21 mouse cellular contexts compared by ENCODE assay signal in the genomic region with DNA sequence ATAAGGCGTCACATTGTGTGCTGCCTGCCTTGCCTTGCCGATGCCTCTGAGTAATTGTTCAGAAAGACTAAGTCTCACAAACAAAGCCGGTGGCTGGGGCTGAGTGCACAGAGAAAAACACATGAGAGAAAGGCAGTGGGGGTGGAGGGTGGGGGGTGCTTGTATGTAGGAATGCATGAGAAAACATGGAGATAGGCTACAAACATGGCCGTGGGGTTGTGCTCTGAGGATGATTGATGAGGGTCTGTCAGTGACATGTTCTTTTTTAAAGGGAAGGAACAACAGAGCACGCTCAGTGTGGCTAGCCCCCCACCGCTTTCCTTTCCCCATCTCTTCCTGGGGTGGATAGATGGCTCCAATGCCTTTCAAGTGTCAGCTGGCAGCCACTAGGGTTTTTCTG.
DNase-seq lines count a peak whose midpoint lies in the region; ATAC-seq and TF ChIP-seq lines count a peak whose summit lies in the region.
"Had no signal": no experiment of that assay in that cellular context is flagged by ENCODE, and none has a peak within 500 bp of the region (broad histone marks: within the 10 kb centered on the region; RNA-seq: fewer than 3 reads in every experiment).

No protein-coding gene starts in this region.

- H3K4me1 ChIP-seq in midbrain, embryonic 10.5 days = peaks cover 17% of the 10 kb centered on the region
- peaks cover 4% of the 10 kb centered on the region; the same call in 1 of the 2 replicates for H3K4me1 ChIP-seq in midbrain, embryonic 13.5 days (replicated peaks)
- H3K4me1 ChIP-seq in hindbrain, embryonic 13.5 days (replicated peaks) = peaks cover 12% of the 10 kb centered on the region
- H3K4me1 ChIP-seq in neural tube, embryonic 11.5 days (ENCODE audit: control insufficient read depth, insufficient read depth, low read length) = peaks cover 5% of the 10 kb centered on the region; the same call in 1 of the 2 replicates
- no peaks in the 10 kb centered on the region for H3K4me1 ChIP-seq in kidney, embryonic 14.5 days (ENCODE audit: control insufficient read depth, insufficient read depth, low read length)
- H3K4me1 ChIP-seq in intestine, postnatal 0 days (replicated peaks; ENCODE audit: control insufficient read depth, insufficient read depth, low read length) = no peaks in the 10 kb centered on the region
- H3K4me1 ChIP-seq: embryonic facial prominence, embryonic 15.5 days had no signal

- peak; percentile 14 for DNase-seq in midbrain, embryonic 10.5 days (ENCODE audit: low spot score)
- DNase-seq in embryo, embryonic 11 days = peak; percentile 52
- DNase-seq in neural tube, embryonic 11.5 days (ENCODE audit: low spot score) = peak; percentile 69
- no peak for DNase-seq in lung, postnatal 10 days
- DNase-seq: adrenal gland, adult 8-10 months; adrenal gland, postnatal 36 days; cerebellum, adult 8-10 months; cerebellum, postnatal 14 days; gastrocnemius, adult 2 months; gastrocnemius, postnatal 25 days; heart, postnatal 10 days; heart, postnatal 4 days had no signal

- no peak for TF ChIP-seq CTCF in intestine, postnatal 0 days (IDR thresholded peaks at IDR 0.05; ENCODE audit: low read depth)

- ATAC-seq in midbrain, embryonic 13.5 days = no peak
- ATAC-seq in hindbrain, embryonic 13.5 days (ENCODE audit: low FRiP score) = peak; percentile 65; the same call in 1 of the 2 replicates
- ATAC-seq in neural tube, embryonic 11.5 days (ENCODE audit: insufficient read depth, low FRiP score, low TSS enrichment) = peak; percentile 50; the same call in 1 of the 2 replicates
- no peak for ATAC-seq in kidney, embryonic 14.5 days (ENCODE audit: low FRiP score, low TSS enrichment)
- no peak for ATAC-seq in intestine, postnatal 0 days
- ATAC-seq: forebrain, embryonic 14.5 days; inflammation-experienced regulatory T-cells, adult 6 months had no signal

- no peak overlapping the region for H3K4me3 ChIP-seq in midbrain, embryonic 10.5 days
- H3K4me3 ChIP-seq in midbrain, embryonic 13.5 days (replicated peaks) = no peak overlapping the region
- H3K4me3 ChIP-seq in hindbrain, embryonic 13.5 days = no peak overlapping the region
- H3K4me3 ChIP-seq in neural tube, embryonic 11.5 days (ENCODE audit: low read depth, low read length) = no peak overlapping the region
- no peak overlapping the region for H3K4me3 ChIP-seq in kidney, embryonic 14.5 days (ENCODE audit: low read length)
- no peak overlapping the region for H3K4me3 ChIP-seq in intestine, postnatal 0 days (ENCODE audit: low read depth, low read length)
- H3K4me3 ChIP-seq: embryonic facial prominence, embryonic 15.5 days; erythroblast, embryonic 14.5 days; forebrain, embryonic 10.5 days; gastrocnemius, adult 2 months had no signal

- no peak overlapping the region for H3K4me2 ChIP-seq in midbrain, embryonic 13.5 days (replicated peaks)
- H3K4me2 ChIP-seq in hindbrain, embryonic 13.5 days = no peak overlapping the region
- H3K4me2 ChIP-seq in neural tube, embryonic 11.5 days (ENCODE audit: low read depth) = no peak overlapping the region
- no peak overlapping the region for H3K4me2 ChIP-seq in kidney, embryonic 14.5 days (replicated peaks; ENCODE audit: low read depth, low read length)
- no peak overlapping the region for H3K4me2 ChIP-seq in intestine, postnatal 0 days (replicated peaks; ENCODE audit: low read depth)
- H3K4me2 ChIP-seq: embryonic facial prominence, embryonic 15.5 days had no signal

- WGBS in midbrain, embryonic 10.5 days = 50% methylated on average over 6 of the region's 6 CpGs
- WGBS in midbrain, embryonic 13.5 days = 32% methylated on average over 6 of the region's 6 CpGs
- 8% methylated on average over 6 of the region's 6 CpGs for WGBS in hindbrain, embryonic 13.5 days
- 13% methylated on average over 6 of the region's 6 CpGs for WGBS in neural tube, embryonic 11.5 days
- 64% methylated on average over 6 of the region's 6 CpGs for WGBS in kidney, embryonic 14.5 days
- 76% methylated on average over 6 of the region's 6 CpGs for WGBS in intestine, postnatal 0 days

- no peaks in the 10 kb centered on the region for H3K36me3 ChIP-seq in midbrain, embryonic 10.5 days
- no peaks in the 10 kb centered on the region for H3K36me3 ChIP-seq in midbrain, embryonic 13.5 days
- H3K36me3 ChIP-seq in hindbrain, embryonic 13.5 days = no peaks in the 10 kb centered on the region
- H3K36me3 ChIP-seq in neural tube, embryonic 11.5 days (ENCODE audit: control insufficient read depth, insufficient read depth, low read length) = no peaks in the 10 kb centered on the region
- H3K36me3 ChIP-seq in kidney, embryonic 14.5 days (ENCODE audit: control insufficient read depth, insufficient read depth, low read length) = no peaks in the 10 kb centered on the region
- no peaks in the 10 kb centered on the region for H3K36me3 ChIP-seq in intestine, postnatal 0 days (ENCODE audit: control insufficient read depth, insufficient read depth)
- H3K36me3 ChIP-seq: embryonic facial prominence, embryonic 15.5 days; forebrain, embryonic 10.5 days had no signal

- H3K9me3 ChIP-seq in midbrain, embryonic 10.5 days (replicated peaks) = no peaks in the 10 kb centered on the region
- no peaks in the 10 kb centered on the region for H3K9me3 ChIP-seq in midbrain, embryonic 13.5 days
- no peaks in the 10 kb centered on the region for H3K9me3 ChIP-seq in hindbrain, embryonic 13.5 days
- no peaks in the 10 kb centered on the region for H3K9me3 ChIP-seq in neural tube, embryonic 11.5 days (ENCODE audit: control insufficient read depth, low read length)
- no peaks in the 10 kb centered on the region for H3K9me3 ChIP-seq in kidney, embryonic 14.5 days (ENCODE audit: control insufficient read depth, low read length)
- no peaks in the 10 kb centered on the region for H3K9me3 ChIP-seq in intestine, postnatal 0 days (ENCODE audit: control insufficient read depth)
- H3K9me3 ChIP-seq: embryonic facial prominence, embryonic 15.5 days; forebrain, embryonic 10.5 days had no signal

- no peak overlapping the region for H3K9ac ChIP-seq in midbrain, embryonic 13.5 days (replicated peaks)
- no peak overlapping the region; the same call in 1 of the 2 replicates for H3K9ac ChIP-seq in hindbrain, embryonic 13.5 days
- no peak overlapping the region for H3K9ac ChIP-seq in neural tube, embryonic 11.5 days (ENCODE audit: low read length)
- no peak overlapping the region for H3K9ac ChIP-seq in kidney, embryonic 14.5 days (ENCODE audit: low read depth, low read length)
- no peak overlapping the region for H3K9ac ChIP-seq in intestine, postnatal 0 days (ENCODE audit: low read depth, low read length)
- H3K9ac ChIP-seq: embryonic facial prominence, embryonic 15.5 days had no signal

- 0 out of 2 replicates have a peak overlapping the region, but pooled peaks have one; percentile 14 for H3K27ac ChIP-seq in midbrain, embryonic 10.5 days (replicated peaks)
- H3K27ac ChIP-seq in midbrain, embryonic 13.5 days = no peak overlapping the region
- no peak overlapping the region for H3K27ac ChIP-seq in hindbrain, embryonic 13.5 days
- H3K27ac ChIP-seq in neural tube, embryonic 11.5 days (ENCODE audit: low read depth, low read length) = no peak overlapping the region
- no peak overlapping the region for H3K27ac ChIP-seq in kidney, embryonic 14.5 days (ENCODE audit: low read depth, low read length)
- H3K27ac ChIP-seq in intestine, postnatal 0 days (ENCODE audit: low read depth, low read length) = no peak overlapping the region
- H3K27ac ChIP-seq: embryonic facial prominence, embryonic 15.5 days; forebrain, embryonic 10.5 days; gastrocnemius, adult 2 months had no signal

- peaks cover 72% of the 10 kb centered on the region for H3K27me3 ChIP-seq in midbrain, embryonic 10.5 days (ENCODE audit: low read depth, poor library complexity, severe bottlenecking)
- peaks cover 28% of the 10 kb centered on the region for H3K27me3 ChIP-seq in midbrain, embryonic 13.5 days
- peaks cover 67% of the 10 kb centered on the region for H3K27me3 ChIP-seq in hindbrain, embryonic 13.5 days
- H3K27me3 ChIP-seq in neural tube, embryonic 11.5 days (ENCODE audit: control insufficient read depth, insufficient read depth, low read length) = peaks cover 9% of the 10 kb centered on the region
- 0 out of 2 replicates have a peak, but pooled peaks cover 4% of the 10 kb centered on the region for H3K27me3 ChIP-seq in kidney, embryonic 14.5 days (ENCODE audit: control insufficient read depth, insufficient read depth, low read length)
- no peaks in the 10 kb centered on the region for H3K27me3 ChIP-seq in intestine, postnatal 0 days (replicated peaks; ENCODE audit: control insufficient read depth, insufficient read depth, low read length)
- H3K27me3 ChIP-seq: embryonic facial prominence, embryonic 15.5 days had no signal

Comparison
In these comparisons a context has a peak if more than half of its experiments do, and no peak if none do; other contexts are left out.
1. ATAC-seq: peak in hindbrain, embryonic 13.5 days (single experiment) and neural tube, embryonic 11.5 days (single experiment); none in midbrain, embryonic 13.5 days (single experiment), kidney, embryonic 14.5 days (single experiment) and intestine, postnatal 0 days (single experiment).